Mouse (Mus musculus) induced T-regulatory cell, adult 2 months (primary cell): ENCODE measurements at regions not wholly inside any gene's neighbourhood (a gene's known extent, or its start where the extent isn't known, plus 50 kb on each side); places are given as distances from the start of the nearest gene placed in this dataset.

ENCODE experiments used
- DNase-seq: peaks from one replicate; pipeline ENCODE4 v3.0.0-alpha.2; 2012; ENCODE audit warnings: low read depth

DNA sequence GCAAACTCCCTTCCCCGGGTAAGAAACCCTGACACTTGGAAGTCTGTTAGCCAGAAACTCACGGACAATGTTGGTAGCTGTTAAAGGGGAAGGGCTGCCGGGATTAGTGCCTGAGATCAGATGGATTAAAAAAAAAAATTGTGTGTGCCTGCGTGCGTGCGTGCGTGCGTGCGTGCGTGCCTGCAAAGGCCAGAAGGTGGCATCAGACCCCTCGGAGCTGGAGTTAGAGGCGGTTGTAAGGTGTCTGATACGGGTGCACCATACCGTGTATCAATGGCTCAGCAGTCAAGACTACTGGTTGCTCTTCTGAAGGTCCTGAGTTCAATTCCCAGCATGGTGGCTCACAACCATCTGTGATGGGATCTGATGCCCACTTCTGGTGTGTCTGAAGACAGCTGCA lies 59.0 kb upstream of the Ccdc167 start:
- no peak for DNase-seq

GRCm38 (mm10) chr17:29773339-29773738 lies 56.5 kb upstream of the Ccdc167 start:
- DNase-seq, result peak; percentile 76

GRCm38 (mm10) chr17:29770914-29771313 lies 54.1 kb upstream of the Ccdc167 start:
- no peak for DNase-seq

DNA sequence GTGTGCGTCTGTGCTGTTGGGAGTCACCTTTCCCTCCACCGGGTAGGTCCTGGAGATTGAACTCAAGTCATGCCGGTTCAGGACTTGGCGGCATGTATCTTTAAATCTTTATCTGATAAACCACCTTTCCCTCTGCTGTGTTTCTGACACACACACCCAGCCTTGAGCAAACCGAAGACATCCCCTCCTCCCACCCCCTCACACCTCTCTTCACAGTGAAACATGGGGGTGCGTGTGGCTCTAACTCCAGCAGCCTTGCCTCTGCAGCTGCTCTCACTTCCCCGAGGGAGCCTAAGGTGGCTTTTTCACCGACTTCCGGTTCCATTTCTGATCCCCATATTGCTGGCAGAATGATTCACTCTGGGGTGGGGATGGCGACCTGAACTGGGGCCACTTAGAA lies 52.8 kb upstream of the Ccdc167 start:
- DNase-seq, result peak; percentile 80

- DNase-seq, result peak; percentile 96
These were observed 52.3 kb upstream of the Ccdc167 start for GRCm38 (mm10) chr17:29769143-29769542.

DNA sequence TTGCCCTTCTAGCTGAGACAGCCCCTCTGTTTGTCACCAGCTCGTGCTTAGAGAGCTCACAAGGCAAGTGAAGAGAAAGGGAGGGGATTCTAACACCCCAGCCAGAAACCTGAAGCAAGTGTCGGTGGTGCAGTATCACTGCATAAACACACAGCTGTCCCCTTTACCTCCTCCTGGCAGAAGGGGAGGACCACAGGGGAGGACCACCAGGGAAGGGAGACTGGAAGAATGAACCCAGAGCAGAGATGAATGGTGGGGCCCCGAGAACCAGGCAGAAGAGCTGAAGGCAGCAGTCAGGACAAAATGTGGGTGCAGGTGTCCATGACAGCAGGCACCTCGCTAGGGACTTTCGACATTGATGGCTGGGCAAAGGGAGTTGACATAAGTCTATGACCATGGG lies 51.8 kb upstream of the Ccdc167 start:
- no peak for DNase-seq
